Mouse (Mus musculus) liver, embryonic 15.5 days (tissue): ENCODE data around the gene Rfx7. TPM values are rescaled to one million over a fixed set of nuclear protein-coding genes. Genes with fewer than 3 reads are reported as not detected.

Experiments
- ATAC-seq: fragments of 200-750 bp; cut with Nextera tagmentation; 2 replicates; pipeline ENCODE4 v1.8.0; 2017; ENCODE audit warnings: moderate number of reproducible peaks, mild to moderate bottlenecking, moderate library complexity; ENCODE audit not compliant: insufficient read depth
- H3K27ac ChIP-seq: fragments of 300-500 bp; sonication (generic); replicated peaks from 2 replicates; pipeline ENCODE4 v1.5.1; 2015; ENCODE audit warnings: mild to moderate bottlenecking, inconsistent platforms
- H3K27me3 ChIP-seq: fragments of 300-500 bp; sonication (generic); 2 replicates; pipeline ENCODE4 v1.6.1; 2015; ENCODE audit warnings: mild to moderate bottlenecking, inconsistent platforms
- H3K36me3 ChIP-seq: fragments of 300-500 bp; sonication (generic); replicated peaks from 2 replicates; pipeline ENCODE4 v1.6.1; 2015; ENCODE audit warnings: moderate library complexity, mild to moderate bottlenecking, inconsistent platforms
- H3K4me1 ChIP-seq: fragments of 300-500 bp; sonication (generic); replicated peaks from 2 replicates; pipeline ENCODE4 v1.6.1; 2015; ENCODE audit warnings: inconsistent platforms
- H3K4me2 ChIP-seq: fragments of 300-500 bp; sonication (generic); 2 replicates; pipeline ENCODE4 v1.6.1; 2015; ENCODE audit warnings: moderate library complexity, mild to moderate bottlenecking, inconsistent platforms
- H3K4me3 ChIP-seq: fragments of 300-500 bp; sonication (generic); replicated peaks from 2 replicates; pipeline ENCODE4 v1.5.1; 2015; ENCODE audit warnings: mild to moderate bottlenecking, inconsistent platforms
- H3K9ac ChIP-seq: fragments of 300-500 bp; sonication (generic); 2 replicates; pipeline ENCODE4 v1.6.1; 2015; ENCODE audit warnings: moderate library complexity, mild to moderate bottlenecking, inconsistent platforms
- H3K9me3 ChIP-seq: fragments of 300-500 bp; sonication (generic); replicated peaks from 2 replicates; pipeline ENCODE4 v1.6.1; 2016; ENCODE audit warnings: inconsistent platforms
- WGBS: fragments of 180-500 bp; shearing (Covaris S2); methylation state at CpG from one replicate; pipeline ENCODE4 v1.1.7; 2015; ENCODE audit warnings: mixed read lengths; ENCODE audit not compliant: insufficient replicate concordance; 5-methylcytosine and 5-hydroxymethylcytosine counted together
- polyA plus RNA-seq: library from polyadenylated mRNA; unstranded; fragments of >200 nt; fragmentation: Nextera tagmentation; extraction: Ambion mirVana; gene quantifications from 2 replicates; pipeline ENCODE4 v1.2.1, GENCODE M21; 2015

Rfx7 gene
- polyA plus RNA-seq, 1 experiment from 2014 or later = 2.3 TPM

- no peaks in the 10 kb centered on the region for H3K9me3 ChIP-seq
- H3K9ac ChIP-seq = no peak overlapping the region
- H3K36me3 ChIP-seq = no peaks in the 10 kb centered on the region
- no peaks in the 10 kb centered on the region for H3K4me1 ChIP-seq
- no peak overlapping the region for H3K4me3 ChIP-seq
- H3K27me3 ChIP-seq = no peaks in the 10 kb centered on the region
- no peak overlapping the region for H3K4me2 ChIP-seq
- ATAC-seq = no peak
- H3K27ac ChIP-seq = no peak overlapping the region
Measured at GRCm38 (mm10) chr9:72519246-72519645, 12.8 kb upstream of the Rfx7 start.

GRCm38 (mm10) chr9:72520849-72521248, 11.2 kb upstream of the Rfx7 start:
- Histone ChIP-seq H3K27ac (no peak overlapping the region), H3K4me1 (no peaks in the 10 kb centered on the region)
- no peak for ATAC-seq

GRCm38 (mm10) chr9:72526091-72526490, 5.9 kb upstream of the Rfx7 start:
- Histone ChIP-seq H3K9me3 (no peaks in the 10 kb centered on the region), H3K4me2 (no peak overlapping the region), H3K27me3 (0 out of 2 replicates have a peak, but pooled peaks cover 2% of the 10 kb centered on the region), H3K36me3 (no peaks in the 10 kb centered on the region), H3K4me1 (peaks cover 11% of the 10 kb centered on the region), H3K4me3 (no peak overlapping the region), H3K27ac (no peak overlapping the region), H3K9ac (no peak overlapping the region)
- 73% methylated on average over 1 of the region's 1 CpGs for WGBS
- ATAC-seq = no peak

More at GRCm38 (mm10) chr9:72520849-72521248, 11.2 kb upstream of the Rfx7 start:
- Histone ChIP-seq H3K9me3 (no peaks in the 10 kb centered on the region), H3K4me2 (no peak overlapping the region), H3K4me3 (no peak overlapping the region), H3K9ac (no peak overlapping the region), H3K27me3 (no peaks in the 10 kb centered on the region), H3K36me3 (no peaks in the 10 kb centered on the region)

- WGBS = under 1% methylated on average over 12 of the region's 12 CpGs
- no peak overlapping the region for H3K27ac ChIP-seq
- no peaks in the 10 kb centered on the region for H3K9me3 ChIP-seq
- H3K4me2 ChIP-seq = peak overlapping the region; percentile 96
- peaks cover 30% of the 10 kb centered on the region for H3K4me1 ChIP-seq
- 0 out of 2 replicates have a peak, but pooled peaks cover 6% of the 10 kb centered on the region for H3K27me3 ChIP-seq
- 0 out of 2 replicates have a peak overlapping the region, but pooled peaks have one; percentile 92 for H3K4me3 ChIP-seq
- no peak overlapping the region for H3K9ac ChIP-seq
- H3K36me3 ChIP-seq = no peaks in the 10 kb centered on the region
- no peak for ATAC-seq
Measured at GRCm38 (mm10) chr9:72530237-72530636, 1.8 kb upstream of the Rfx7 start.

GRCm38 (mm10) chr9:72530824-72531223, 1.2 kb upstream of the Rfx7 start:
- Histone ChIP-seq H3K27ac (peak overlapping the region; percentile 93), H3K9ac (0 out of 2 replicates have a peak overlapping the region, but pooled peaks have one; percentile 95), H3K4me3 (peak overlapping the region; percentile 92), H3K36me3 (no peaks in the 10 kb centered on the region), H3K9me3 (no peaks in the 10 kb centered on the region), H3K4me2 (peak overlapping the region; percentile 96), H3K27me3 (0 out of 2 replicates have a peak, but pooled peaks cover 6% of the 10 kb centered on the region), H3K4me1 (peaks cover 30% of the 10 kb centered on the region)
- no peak for ATAC-seq
- 50% methylated on average over 4 of the region's 4 CpGs for WGBS

GRCm38 (mm10) chr9:72531291-72531995, 597 bp upstream of the Rfx7 start:
- ATAC-seq = peak; percentile 48
- H3K4me1 ChIP-seq = peaks cover 30% of the 10 kb centered on the region
- peak overlapping the region; percentile 92 for H3K4me3 ChIP-seq
- H3K9me3 ChIP-seq = no peaks in the 10 kb centered on the region
- H3K27ac ChIP-seq = peak overlapping the region; percentile 93
- no peaks in the 10 kb centered on the region for H3K36me3 ChIP-seq
- H3K9ac ChIP-seq = peak overlapping the region; percentile 95
- 3% methylated on average over 35 of the region's 35 CpGs for WGBS
- peak overlapping the region; percentile 96 for H3K4me2 ChIP-seq
- H3K27me3 ChIP-seq = 0 out of 2 replicates have a peak, but pooled peaks cover 6% of the 10 kb centered on the region

GRCm38 (mm10) chr9:72532381-72533088, 495 bp downstream of the Rfx7 start:
- H3K4me3 ChIP-seq = peak overlapping the region; percentile 92
- H3K27me3 ChIP-seq = 0 out of 2 replicates have a peak, but pooled peaks cover 6% of the 10 kb centered on the region
- WGBS = under 1% methylated on average over 51 of the region's 55 CpGs
- ATAC-seq = peak; percentile 68
- H3K9me3 ChIP-seq = no peaks in the 10 kb centered on the region
- H3K36me3 ChIP-seq = no peaks in the 10 kb centered on the region
- H3K4me2 ChIP-seq = peak overlapping the region; percentile 96
- H3K27ac ChIP-seq = peak overlapping the region; percentile 93
- peaks cover 30% of the 10 kb centered on the region for H3K4me1 ChIP-seq
- peak overlapping the region; percentile 95 for H3K9ac ChIP-seq

GRCm38 (mm10) chr9:72533089-72533415, 1.0 kb downstream of the Rfx7 start:
- H3K36me3 ChIP-seq = no peaks in the 10 kb centered on the region
- WGBS = 0% methylated on average over 2 of the region's 2 CpGs

GRCm38 (mm10) chr9:72534985-72535384, 2.9 kb downstream of the Rfx7 start:
- H3K36me3 ChIP-seq = no peaks in the 10 kb centered on the region
- H3K9ac ChIP-seq = no peak overlapping the region
- no peak overlapping the region; the same call in 1 of the 2 replicates for H3K4me2 ChIP-seq
- H3K4me1 ChIP-seq = peaks cover 30% of the 10 kb centered on the region
- no peak overlapping the region for H3K4me3 ChIP-seq
- WGBS = 77% methylated on average over 2 of the region's 2 CpGs
- ATAC-seq = no peak
- H3K27me3 ChIP-seq = 0 out of 2 replicates have a peak, but pooled peaks cover 6% of the 10 kb centered on the region
- H3K27ac ChIP-seq = no peak overlapping the region
- no peaks in the 10 kb centered on the region for H3K9me3 ChIP-seq

More at GRCm38 (mm10) chr9:72533089-72533415, 1.0 kb downstream of the Rfx7 start:
- H3K9ac ChIP-seq = peak overlapping the region; percentile 95
- ATAC-seq = no peak
- H3K27me3 ChIP-seq = 0 out of 2 replicates have a peak, but pooled peaks cover 6% of the 10 kb centered on the region
- peak overlapping the region; percentile 96 for H3K4me2 ChIP-seq
- no peaks in the 10 kb centered on the region for H3K9me3 ChIP-seq
- H3K4me1 ChIP-seq = peaks cover 30% of the 10 kb centered on the region
- peak overlapping the region; percentile 92 for H3K4me3 ChIP-seq
- peak overlapping the region; percentile 93 for H3K27ac ChIP-seq

- 66% methylated on average over 3 of the region's 3 CpGs for WGBS
- no peak overlapping the region for H3K27ac ChIP-seq
- ATAC-seq = no peak
- H3K36me3 ChIP-seq = 0 out of 2 replicates have a peak, but pooled peaks cover 2% of the 10 kb centered on the region
- no peaks in the 10 kb centered on the region for H3K9me3 ChIP-seq
- H3K27me3 ChIP-seq = 0 out of 2 replicates have a peak, but pooled peaks cover 6% of the 10 kb centered on the region
- no peak overlapping the region for H3K9ac ChIP-seq
- no peak overlapping the region for H3K4me2 ChIP-seq
- no peak overlapping the region for H3K4me3 ChIP-seq
- peaks cover 27% of the 10 kb centered on the region for H3K4me1 ChIP-seq
Measured at GRCm38 (mm10) chr9:72535394-72535793, 3.4 kb downstream of the Rfx7 start.

GRCm38 (mm10) chr9:72537086-72537485, 5.0 kb downstream of the Rfx7 start:
- no peaks in the 10 kb centered on the region for H3K9me3 ChIP-seq
- no peak overlapping the region for H3K4me3 ChIP-seq
- H3K9ac ChIP-seq = no peak overlapping the region
- H3K27ac ChIP-seq = no peak overlapping the region
- 0 out of 2 replicates have a peak, but pooled peaks cover 4% of the 10 kb centered on the region for H3K36me3 ChIP-seq
- ATAC-seq = no peak
- H3K4me2 ChIP-seq = no peak overlapping the region
- no peaks in the 10 kb centered on the region for H3K27me3 ChIP-seq
- 42% methylated on average over 1 of the region's 1 CpGs for WGBS
- peaks cover 11% of the 10 kb centered on the region for H3K4me1 ChIP-seq
